Mouse (Mus musculus): Measurements from ENCODE around the gene Glis2.

Gene Glis2

GRCm38 (mm10) chr16:4659326-4659725 is 64.8 kb downstream of the Glis2 start:
- DNase-seq (ENCODE audit: low read depth, low spot score), result no peak

DNA sequence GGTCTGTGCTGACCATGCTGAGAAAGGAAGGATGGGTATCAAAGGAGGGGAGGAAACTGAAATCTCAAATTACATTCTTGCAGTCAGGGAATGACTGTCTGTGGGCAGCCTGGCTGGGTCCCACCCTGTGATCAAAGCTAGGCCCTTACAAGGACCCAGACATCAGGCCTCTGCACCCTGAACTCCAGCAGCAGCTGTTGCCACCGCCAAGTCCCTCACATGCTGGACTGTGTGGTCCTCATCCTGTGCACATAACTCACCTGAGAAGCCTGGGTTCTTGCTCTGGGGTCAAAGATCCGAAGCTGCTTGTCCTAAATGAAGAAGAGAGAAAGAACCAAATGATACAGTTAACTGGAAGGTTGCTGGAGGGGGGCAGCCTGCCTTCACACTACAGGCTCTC is 67.1 kb downstream of the Glis2 start:
- DNase-seq (ENCODE audit: low read depth, low spot score), result no peak

DNA sequence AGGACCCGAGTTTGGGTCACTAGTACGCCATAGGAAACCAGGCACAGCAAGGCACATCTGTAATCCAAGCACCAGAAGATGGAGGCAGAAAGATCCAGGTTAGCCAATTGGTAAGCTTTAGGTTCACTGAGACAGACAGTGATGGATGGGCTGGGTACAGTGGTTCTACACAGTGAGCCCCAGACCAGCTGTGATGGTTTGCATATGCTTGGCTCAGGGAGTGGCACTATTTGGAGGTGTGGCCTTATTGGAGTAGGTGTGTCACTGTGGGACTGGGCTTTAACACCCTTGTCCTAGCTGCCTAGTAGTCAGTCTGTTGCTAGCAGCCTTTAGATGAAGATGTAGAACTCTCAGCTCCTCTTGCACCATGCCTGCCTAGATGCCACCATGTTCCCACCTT is 69.3 kb downstream of the Glis2 start:
- DNase-seq (ENCODE audit: low read depth, low spot score), result no peak

GRCm38 (mm10) chr16:4665726-4666125 is 71.2 kb downstream of the Glis2 start:
- DNase-seq (ENCODE audit: low read depth, low spot score), result no peak

DNA sequence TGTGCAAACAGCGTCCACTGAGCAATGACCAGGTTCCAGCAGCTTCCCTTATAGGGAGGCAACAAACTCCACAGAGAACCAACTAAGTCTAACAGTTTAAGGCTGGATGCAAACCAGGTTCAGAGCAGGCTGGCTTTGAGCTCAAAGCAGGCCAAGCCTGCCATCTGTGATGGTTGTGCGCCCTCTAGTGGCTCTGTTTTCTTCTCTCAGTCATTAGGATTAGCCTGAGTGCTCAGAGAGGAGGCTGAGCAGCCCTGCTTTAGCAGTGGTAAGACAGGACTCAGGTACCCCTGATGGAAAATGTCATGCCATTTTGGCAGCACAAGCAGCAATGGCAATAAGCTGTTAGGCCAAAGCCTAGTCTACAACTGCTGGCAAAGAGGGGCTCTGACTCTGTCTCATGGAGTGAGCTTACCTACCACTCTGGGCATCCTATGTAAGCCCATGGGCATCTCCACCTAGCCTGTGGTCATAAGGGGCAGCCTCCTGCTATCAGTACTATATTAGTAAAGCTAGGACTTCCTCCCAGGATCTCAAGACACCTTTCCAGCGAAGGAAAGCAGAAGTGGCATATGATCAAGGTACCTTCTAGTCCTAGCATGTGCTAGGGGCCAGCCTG is 72.8 kb downstream of the Glis2 start:
- peak; percentile 88 for DNase-seq (ENCODE audit: low read depth, low spot score)

DNA sequence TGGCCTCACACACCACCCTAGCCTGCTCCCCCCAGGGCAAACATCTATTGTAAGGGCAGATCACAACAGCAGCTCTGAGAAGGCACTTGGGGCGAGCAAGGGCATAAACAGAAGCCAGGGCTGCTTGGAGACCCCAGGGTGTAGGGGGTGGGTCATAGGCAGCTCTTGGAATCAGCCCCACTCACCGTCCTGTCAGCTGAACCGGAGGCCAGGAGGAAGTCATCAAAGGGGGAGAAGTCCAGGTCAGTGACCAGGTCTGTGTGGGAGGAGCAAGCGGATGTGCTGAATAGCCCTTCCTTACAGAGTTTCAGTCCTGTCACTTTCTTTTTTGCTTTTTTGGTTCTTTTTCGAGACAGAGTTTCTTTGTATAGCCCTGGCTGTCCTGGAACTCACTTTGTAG is 75.8 kb downstream of the Glis2 start:
- DNase-seq (ENCODE audit: low read depth, low spot score), result no peak

DNA sequence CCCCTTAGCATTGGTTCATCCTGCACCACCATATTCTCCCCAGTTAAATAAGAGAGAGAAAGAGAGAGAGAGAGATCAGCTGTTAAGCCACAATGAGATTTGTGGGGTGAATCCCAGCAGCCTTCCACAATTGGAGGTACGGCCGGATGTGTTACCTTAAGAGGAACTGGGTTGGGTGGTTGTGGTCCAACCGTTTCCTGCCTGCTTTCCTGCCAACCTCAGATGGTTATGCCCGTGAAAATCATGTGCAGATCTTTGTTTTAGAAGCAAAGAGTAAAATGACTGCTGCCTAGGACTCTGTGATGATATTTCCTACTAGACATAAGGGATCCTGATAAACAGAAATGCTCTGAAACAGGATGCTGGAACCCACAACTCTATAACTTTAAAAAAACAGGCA is 79.6 kb downstream of the Glis2 start:
- no peak for DNase-seq (ENCODE audit: low read depth, low spot score)
